Mouse (Mus musculus) CH12.LX (cell line): ENCODE data around the gene Dlk2. TPM values are rescaled to one million over a fixed set of nuclear protein-coding genes. Genes with fewer than 3 reads are reported as not detected.
A peak's percentile ranks its signal among the peaks of the same experiment; 100 is the strongest.

Source experiments
- DNase-seq: peaks from one replicate; pipeline ENCODE4 v3.0.0-alpha.2; 2013; ENCODE audit errors: extremely low read depth
- H3K27ac ChIP-seq: 2 replicates; pipeline ENCODE4 v1.5.1; 2012; ENCODE audit warnings: low read depth, mild to moderate bottlenecking, control low read depth, moderate library complexity; ENCODE audit not compliant: insufficient read depth
- H3K27me3 ChIP-seq: replicated peaks from 2 replicates; pipeline ENCODE3; 2012; ENCODE audit warnings: inconsistent platforms
- H3K36me3 ChIP-seq, 2 experiments: replicated peaks in 1 of 2; 2 replicates each; pipeline versions ENCODE3 to v1.6.1; 2012; ENCODE audit warnings: inconsistent platforms in 1 of 2, low read length in 1 of 2, mild to moderate bottlenecking in 1 of 2, mixed read lengths in 1 of 2, moderate library complexity in 1 of 2; ENCODE audit not compliant: control insufficient read depth in 1 of 2, insufficient read depth in 1 of 2
- H3K4me1 ChIP-seq, 2 experiments: 2 replicates each; pipeline ENCODE4 v1.6.1; 2012; ENCODE audit warnings: inconsistent platforms in 1 of 2, moderate library complexity in 1 of 2; ENCODE audit not compliant: insufficient read depth in 2 of 2, control insufficient read depth in 1 of 2
- H3K4me2 ChIP-seq: 2 replicates; pipeline ENCODE4 v1.6.1; 2012; ENCODE audit warnings: low read depth, mild to moderate bottlenecking, control low read depth; ENCODE audit not compliant: poor library complexity, insufficient read depth, severe bottlenecking
- H3K4me3 ChIP-seq, 3 experiments: fragments of 150-350 bp in 1 of 3; sonication (generic) in 1 of 3; replicated peaks in 1 of 3; 2 replicates each; pipeline versions ENCODE3 to v1.5.1; 2011 to 2012; ENCODE audit warnings: low read depth in 2 of 3, low read length in 2 of 3, mild to moderate bottlenecking in 2 of 3, moderate library complexity in 2 of 3, control low read depth in 1 of 3, improper control_type of control experiment in 1 of 3, inconsistent platforms in 1 of 3, mixed read lengths in 1 of 3; ENCODE audit not compliant: poor library complexity in 1 of 3
- H3K79me2 ChIP-seq: replicated peaks from 2 replicates; pipeline ENCODE4 v1.6.1; 2012; ENCODE audit warnings: mild to moderate bottlenecking, moderate library complexity; ENCODE audit not compliant: control insufficient read depth, poor library complexity, insufficient read depth, severe bottlenecking; ENCODE audit errors: extremely low read depth
- H3K9ac ChIP-seq: 2 replicates; pipeline ENCODE4 v1.6.1; 2012; ENCODE audit warnings: low read depth, mild to moderate bottlenecking, control low read depth, moderate library complexity; ENCODE audit not compliant: insufficient read depth
- H3K9me3 ChIP-seq: replicated peaks from 2 replicates; pipeline ENCODE3; 2012; ENCODE audit warnings: low read length, inconsistent platforms, mixed read lengths
- BHLHE40 ChIP-seq: IDR thresholded peaks from 2 replicates; pipeline ENCODE4 v1.6.1; 2011; ENCODE audit warnings: mild to moderate bottlenecking, low read depth, low read length, improper control_type of control experiment
- CHD2 ChIP-seq: IDR thresholded peaks from 2 replicates; pipeline ENCODE4 v1.6.1; 2011; ENCODE audit warnings: low read length, improper control_type of control experiment
- CTCF ChIP-seq, 2 experiments: IDR thresholded peaks in 1 of 2; conservative IDR thresholded peaks in 1 of 2; 2 replicates each; pipeline ENCODE4 v1.5.1; 2011 to 2012; ENCODE audit warnings: low read depth in 2 of 2, low read length in 2 of 2, improper control_type of control experiment in 1 of 2, inconsistent platforms in 1 of 2, mild to moderate bottlenecking in 1 of 2, moderate library complexity in 1 of 2
- E2F4 ChIP-seq: IDR thresholded peaks from 2 replicates; pipeline ENCODE4 v1.6.1; 2011; ENCODE audit warnings: low read depth, low read length, improper control_type of control experiment; ENCODE audit not compliant: insufficient replicate concordance
- ELF1 ChIP-seq: IDR thresholded peaks from 2 replicates; pipeline ENCODE4 v1.6.1; 2014; ENCODE audit warnings: low read depth, mild to moderate bottlenecking, inconsistent platforms, low read length, improper control_type of control experiment
- GABPA ChIP-seq: IDR thresholded peaks from 2 replicates; pipeline ENCODE4 v1.6.1; 2012; ENCODE audit warnings: low read depth, low read length, improper control_type of control experiment, inconsistent platforms; ENCODE audit not compliant: insufficient replicate concordance
- HCFC1 ChIP-seq: IDR thresholded peaks from 2 replicates; pipeline ENCODE4 v1.6.1; 2012; ENCODE audit warnings: low read depth, mild to moderate bottlenecking, inconsistent platforms, low read length, improper control_type of control experiment
- JUN ChIP-seq: IDR thresholded peaks from 2 replicates; pipeline ENCODE4 v1.6.1; 2011; ENCODE audit warnings: low read depth, mild to moderate bottlenecking, low read length, improper control_type of control experiment, moderate library complexity; ENCODE audit not compliant: insufficient read depth
- MAFK ChIP-seq: IDR thresholded peaks from 2 replicates; pipeline ENCODE4 v1.6.1; 2011; ENCODE audit warnings: low read length, improper control_type of control experiment; ENCODE audit not compliant: insufficient replicate concordance
- MAX ChIP-seq: IDR thresholded peaks from 2 replicates; pipeline ENCODE4 v1.6.1; 2011; ENCODE audit warnings: low read length, improper control_type of control experiment
- MAZ ChIP-seq: IDR thresholded peaks from 2 replicates; pipeline ENCODE4 v1.6.1; 2012; ENCODE audit warnings: low read depth, mild to moderate bottlenecking, inconsistent platforms, low read length, improper control_type of control experiment, moderate library complexity
- MXI1 ChIP-seq: IDR thresholded peaks from 2 replicates; pipeline ENCODE4 v1.6.1; 2011; ENCODE audit warnings: mild to moderate bottlenecking, low read depth, low read length, improper control_type of control experiment
- MYC ChIP-seq: IDR thresholded peaks from 2 replicates; pipeline ENCODE4 v1.6.1; 2011; ENCODE audit warnings: low read depth, mild to moderate bottlenecking, improper control_type of control experiment, low read length
- NELFE ChIP-seq: IDR thresholded peaks from 2 replicates; pipeline ENCODE4 v1.6.1; 2011; ENCODE audit warnings: low read depth, low read length, improper control_type of control experiment
- NRF1 ChIP-seq: IDR thresholded peaks from 2 replicates; pipeline ENCODE4 v1.6.1; 2014; ENCODE audit warnings: low read depth, mild to moderate bottlenecking, inconsistent platforms, low read length, improper control_type of control experiment, moderate library complexity
- POLR2A ChIP-seq: IDR thresholded peaks from 2 replicates; pipeline ENCODE4 v1.6.1; 2011; ENCODE audit warnings: low read depth, mild to moderate bottlenecking, improper control_type of control experiment, low read length
- POLR2AphosphoS2 ChIP-seq: IDR thresholded peaks from 2 replicates; pipeline ENCODE4 v1.6.1; 2011; ENCODE audit warnings: low read depth, low read length, improper control_type of control experiment
- RAD21 ChIP-seq: IDR thresholded peaks from 2 replicates; pipeline ENCODE4 v1.6.1; 2011; ENCODE audit warnings: low read depth, mild to moderate bottlenecking, low read length, improper control_type of control experiment, moderate library complexity
- SIN3A ChIP-seq: IDR thresholded peaks from 2 replicates; pipeline ENCODE4 v1.6.1; 2012; ENCODE audit warnings: low read length, improper control_type of control experiment, inconsistent platforms
- SMC3 ChIP-seq: IDR thresholded peaks from 2 replicates; pipeline ENCODE4 v1.6.1; 2011; ENCODE audit warnings: low read depth, low read length, improper control_type of control experiment
- TCF12 ChIP-seq: IDR thresholded peaks from 2 replicates; pipeline ENCODE4 v1.6.1; 2014; ENCODE audit warnings: low read depth, mild to moderate bottlenecking, inconsistent platforms, low read length, improper control_type of control experiment
- ZKSCAN1 ChIP-seq: IDR thresholded peaks from 2 replicates; pipeline ENCODE4 v1.6.1; 2012; ENCODE audit warnings: low read depth, inconsistent platforms, low read length, improper control_type of control experiment, borderline replicate concordance
- dilution Hi-C: fragments of 300-500 bp; cut with MboI; formaldehyde crosslinking; loops from 2 replicates; pipeline ENCODE4 v1.14.3; 2020; ENCODE audit warnings: low sequenced_read_pairs; ENCODE audit not compliant: extremely low pct_unique_long_range_greater_than_20kb, extremely low pct_ligation_motif_present
- in situ Hi-C: fragments of 300-500 bp; cut with MboI; formaldehyde crosslinking; loops from 3 replicates; pipeline ENCODE4 v1.14.3; 2019; ENCODE audit warnings: low sequenced_read_pairs, low pct_ligation_motif_present, low pct_unique_long_range_greater_than_20kb, mixed read lengths
- polyA plus RNA-seq: library from polyadenylated mRNA; unstranded; fragments of >175 nt; gene quantifications from 2 replicates; pipeline ENCODE4 v1.2.1, GENCODE M21; 2012; ENCODE audit warnings: low read depth; ENCODE audit not compliant: insufficient read length
- total RNA-seq, 2 experiments: library from RNA; depleted of rRNA; stranded (reverse); fragments of 300-350 nt in 1 of 2; fragments of >200 nt in 1 of 2; gene quantifications; 2 replicates each; pipeline ENCODE4 v1.2.3; 2012 to 2014

Dlk2 gene
- total and polyA plus RNA-seq, 3 experiments: 0.08 TPM; not detected in 2

- in situ Hi-C loops (no loop called here), dilution Hi-C loops (no loop called here)
- Histone ChIP-seq H3K9ac (peak overlapping the region; percentile 65), H3K9me3 (no peaks in the 10 kb centered on the region), H3K4me1 (peaks cover 9 to 28% of the 10 kb centered on the region in 2 experiments), H3K4me2 (peak overlapping the region; percentile 87), H3K79me2 (peaks cover 11% of the 10 kb centered on the region), H3K36me3 (peaks cover 35 to 58% of the 10 kb centered on the region in 2 experiments), H3K27ac (peak overlapping the region; percentile 25; the same call in 1 of the 2 replicates), H3K4me3 (peak overlapping the region; percentile 50 to 62 (median 60)), H3K27me3 (no peaks in the 10 kb centered on the region)
- peak; percentile 62 for DNase-seq
- no peak for TF ChIP-seq RAD21
- TF ChIP-seq CTCF (conservative IDR thresholded peaks at IDR 0.05 in 1 of 2, IDR thresholded peaks at IDR 0.05 in 1 of 2; ENCODE audit: low read depth in 2 of 2, low read length in 2 of 2): peak; percentile 38 to 63; a peak in 3 of 4 replicates
- TF ChIP-seq MXI1: peak; percentile 21; the same call in 1 of the 2 replicates
- TF ChIP-seq BHLHE40: 0 out of 2 replicates have a peak, but pooled peaks have one; percentile 41
- no peak for TF ChIP-seq TCF12
These were observed 44.4 kb upstream of the Dlk2 start for GRCm38 (mm10) chr17:46252571-46253451.

- Histone ChIP-seq H3K79me2 (peaks cover 5% of the 10 kb centered on the region), H3K27ac (peak within 1 kb of the TSS; percentile 25; the same call in 1 of the 2 replicates), H3K9me3 (no peaks in the 10 kb centered on the region), H3K9ac (peak within 1 kb of the TSS; percentile 65), H3K4me1 (peaks cover 9 to 28% of the 10 kb centered on the region in 2 experiments), H3K27me3 (no peaks in the 10 kb centered on the region), H3K36me3 (peaks cover 42 to 65% of the 10 kb centered on the region in 2 experiments), H3K4me2 (peak within 1 kb of the TSS; percentile 87), H3K4me3 (peak within 1 kb of the TSS; percentile 50 to 62 (median 60))
- DNase-seq: peak; percentile 84
- in situ Hi-C loops: no loop called here
- dilution Hi-C loops: no loop called here
- TF ChIP-seq SIN3A (peak; percentile 87), JUN (no peak), NELFE (peak; percentile 54), E2F4 (no peak), CHD2 (peak; percentile 10; the same call in 1 of the 2 replicates), MYC (peak; percentile 97), NRF1 (peak; percentile 68), MXI1 (peak; percentile 99), CTCF (conservative IDR thresholded peaks at IDR 0.05 in 1 of 2, IDR thresholded peaks at IDR 0.05 in 1 of 2; ENCODE audit: low read depth in 2 of 2, low read length in 2 of 2) (no peak), SMC3 (no peak), MAX (peak; percentile 96), MAZ (no peak), POLR2A (peak; percentile 52; the same call in 1 of the 2 replicates), GABPA (no peak), TCF12 (0 out of 2 replicates have a peak, but pooled peaks have one; percentile 35), MAFK (no peak), ZKSCAN1 (no peak), RAD21 (no peak), POLR2AphosphoS2 (peak; percentile 49; the same call in 1 of the 2 replicates), ELF1 (peak; percentile 62), HCFC1 (peak; percentile 24; the same call in 1 of the 2 replicates)
These were observed 43.7 kb upstream of the Dlk2 start, which contains the start of gene Lrrc73 for GRCm38 (mm10) chr17:46253452-46254084. Gene Lrrc73, plus strand, starts transcription at chr17:46253531.
